Mouse (Mus musculus) MEL (cell line): ENCODE measurements around the gene Hba-x. TPM values are rescaled to one million over a fixed set of nuclear protein-coding genes. Genes with fewer than 3 reads are reported as not detected.

Source experiments
- DNase-seq: peaks from one replicate; pipeline ENCODE4 v3.0.0; 2011; ENCODE audit warnings: low read depth, low spot score
- H3K27ac ChIP-seq: 2 replicates; pipeline ENCODE4 v1.5.1; 2012; ENCODE audit warnings: low read depth, mild to moderate bottlenecking, control low read depth, low read length, moderate library complexity; ENCODE audit not compliant: control insufficient read depth
- H3K27me3 ChIP-seq, 2 experiments: fragments of 150-350 bp in 1 of 2; sonication (generic) in 1 of 2; 2 replicates each; pipeline ENCODE4 v1.6.1; 2012; ENCODE audit warnings: low read length in 2 of 2, mild to moderate bottlenecking in 2 of 2, improper control_type of control experiment in 1 of 2, moderate library complexity in 1 of 2; ENCODE audit not compliant: insufficient read depth in 2 of 2, control insufficient read depth in 1 of 2
- H3K36me3 ChIP-seq, 2 experiments: 2 replicates each; pipeline ENCODE4 v1.6.1; 2012 to 2014; ENCODE audit warnings: low read length in 2 of 2, improper control_type of control experiment in 1 of 2, inconsistent platforms in 1 of 2, mild to moderate bottlenecking in 1 of 2; ENCODE audit not compliant: insufficient read depth in 2 of 2, control insufficient read depth in 1 of 2
- H3K4me1 ChIP-seq, 2 experiments: fragments of 150-350 bp in 1 of 2; sonication (generic) in 1 of 2; 2 replicates each; pipeline ENCODE4 v1.6.1; 2012; ENCODE audit warnings: low read length in 2 of 2, improper control_type of control experiment in 1 of 2, mild to moderate bottlenecking in 1 of 2; ENCODE audit not compliant: insufficient read depth in 2 of 2, control insufficient read depth in 1 of 2
- H3K4me3 ChIP-seq, 2 experiments: fragments of 150-350 bp in 1 of 2; sonication (generic) in 1 of 2; 2 replicates each; pipeline ENCODE4 v1.5.1; 2012; ENCODE audit warnings: low read depth in 2 of 2, low read length in 2 of 2, mild to moderate bottlenecking in 2 of 2, moderate library complexity in 2 of 2, control low read depth in 1 of 2, improper control_type of control experiment in 1 of 2; ENCODE audit not compliant: control insufficient read depth in 1 of 2, insufficient read depth in 1 of 2
- H3K79me2 ChIP-seq: 2 replicates; pipeline ENCODE4 v1.6.1; 2012; ENCODE audit warnings: mild to moderate bottlenecking, low read length, moderate library complexity; ENCODE audit not compliant: control insufficient read depth, poor library complexity, insufficient read depth
- H3K9ac ChIP-seq: 2 replicates; pipeline ENCODE4 v1.6.1; 2012; ENCODE audit warnings: low read depth, mild to moderate bottlenecking, control low read depth, low read length, moderate library complexity; ENCODE audit not compliant: control insufficient read depth, poor library complexity, severe bottlenecking
- H3K9me3 ChIP-seq: fragments of 150-350 bp; sonication (generic); replicated peaks from 2 replicates; pipeline ENCODE4 v1.6.1; 2012; ENCODE audit warnings: mild to moderate bottlenecking, low read length, improper control_type of control experiment, moderate library complexity; ENCODE audit not compliant: insufficient read depth
- BHLHE40 ChIP-seq: IDR thresholded peaks from 2 replicates; pipeline ENCODE4 v1.6.1; 2012; ENCODE audit warnings: low read depth, mild to moderate bottlenecking, inconsistent platforms, low read length, improper control_type of control experiment, borderline replicate concordance
- CHD2 ChIP-seq: IDR thresholded peaks from 2 replicates; pipeline ENCODE4 v1.6.1; 2011; ENCODE audit warnings: low read length, improper control_type of control experiment
- CTCF ChIP-seq, 3 experiments: IDR thresholded peaks in 2 of 3; conservative IDR thresholded peaks in 1 of 3; 2 replicates each; pipeline ENCODE4 v1.5.1; 2011 to 2012; ENCODE audit warnings: low read length in 3 of 3, low read depth in 2 of 3, mild to moderate bottlenecking in 2 of 3, improper control_type of control experiment in 1 of 3, inconsistent platforms in 1 of 3, mixed read lengths in 1 of 3, moderate library complexity in 1 of 3; ENCODE audit not compliant: control insufficient read depth in 1 of 3, insufficient read depth in 1 of 3, poor library complexity in 1 of 3, severe bottlenecking in 1 of 3
- ELF1 ChIP-seq: IDR thresholded peaks from 2 replicates; pipeline ENCODE4 v1.6.1; 2014; ENCODE audit warnings: low read depth, mild to moderate bottlenecking, inconsistent platforms, low read length, improper control_type of control experiment, moderate library complexity
- GABPA ChIP-seq: IDR thresholded peaks from 2 replicates; pipeline ENCODE4 v1.6.1; 2012; ENCODE audit warnings: low read depth, mild to moderate bottlenecking, inconsistent platforms, low read length, improper control_type of control experiment, moderate library complexity
- GATA1 ChIP-seq: IDR thresholded peaks from 2 replicates; pipeline ENCODE4 v1.6.1; 2011; ENCODE audit warnings: low read depth, low read length, improper control_type of control experiment
- JUND ChIP-seq: IDR thresholded peaks from 2 replicates; pipeline ENCODE4 v1.6.1; 2011; ENCODE audit warnings: low read depth, mild to moderate bottlenecking, improper control_type of control experiment, low read length
- MAZ ChIP-seq: IDR thresholded peaks from 2 replicates; pipeline ENCODE4 v1.6.1; 2012; ENCODE audit warnings: low read depth, mild to moderate bottlenecking, inconsistent platforms, low read length, improper control_type of control experiment
- MYB ChIP-seq: IDR thresholded peaks from 2 replicates; pipeline ENCODE4 v1.6.1; 2011; ENCODE audit warnings: mild to moderate bottlenecking, low read depth, low read length, improper control_type of control experiment
- NELFE ChIP-seq: IDR thresholded peaks from 2 replicates; pipeline ENCODE4 v1.6.1; 2011; ENCODE audit warnings: low read depth, low read length, improper control_type of control experiment
- POLR2A ChIP-seq, 2 experiments: IDR thresholded peaks; 2 replicates each; pipeline ENCODE4 v1.6.1; 2011 to 2012; ENCODE audit warnings: low read length in 2 of 2, mild to moderate bottlenecking in 2 of 2, control low read depth in 1 of 2, improper control_type of control experiment in 1 of 2, low read depth in 1 of 2, moderate library complexity in 1 of 2; ENCODE audit not compliant: control insufficient read depth in 1 of 2, insufficient read depth in 1 of 2, poor library complexity in 1 of 2
- POLR2AphosphoS5 ChIP-seq: IDR thresholded peaks from 2 replicates; pipeline ENCODE4 v1.6.1; 2012; ENCODE audit warnings: low read depth, borderline replicate concordance, mild to moderate bottlenecking, inconsistent platforms, low read length, moderate library complexity, mixed read lengths
- RCOR1 ChIP-seq: IDR thresholded peaks from 2 replicates; pipeline ENCODE4 v1.6.1; 2012; ENCODE audit warnings: low read depth, mild to moderate bottlenecking, inconsistent platforms, low read length, improper control_type of control experiment
- SMC3 ChIP-seq: IDR thresholded peaks from 2 replicates; pipeline ENCODE4 v1.6.1; 2011; ENCODE audit warnings: low read depth, low read length, improper control_type of control experiment
- TBP ChIP-seq: IDR thresholded peaks from 2 replicates; pipeline ENCODE4 v1.8.0; 2011; ENCODE audit warnings: low read depth, low read length, improper control_type of control experiment
- UBTF ChIP-seq: IDR thresholded peaks from 2 replicates; pipeline ENCODE4 v1.6.1; 2012; ENCODE audit warnings: low read depth, mild to moderate bottlenecking, inconsistent platforms, low read length, improper control_type of control experiment, moderate library complexity, borderline replicate concordance; ENCODE audit not compliant: insufficient read depth
- ZC3H11A ChIP-seq: IDR thresholded peaks from 2 replicates; pipeline ENCODE4 v1.6.1; 2012; ENCODE audit warnings: low read depth, mild to moderate bottlenecking, inconsistent platforms, low read length, improper control_type of control experiment
- polyA plus RNA-seq, 2 experiments: library from polyadenylated mRNA; stranded (reverse) in 1 of 2; unstranded in 1 of 2; fragments of >175 nt in 1 of 2; fragments of >200 nt in 1 of 2; gene quantifications; 2 replicates each; pipeline versions ENCODE4 v1.2.1 to v1.2.4; 2012; ENCODE audit warnings: low replicate concordance in 2 of 2, low read depth in 1 of 2; ENCODE audit not compliant: insufficient read length in 2 of 2, insufficient read depth in 1 of 2, missing spikeins in 1 of 2
- total RNA-seq: library from RNA; depleted of rRNA; stranded (reverse); fragments of 300-350 nt; gene quantifications from 2 replicates; pipeline ENCODE4 v1.2.3, GENCODE M21; 2012

Hba-x gene
- total and polyA plus RNA-seq, 3 experiments = 0.13 TPM; not detected in 2

GRCm38 (mm10) chr11:32234816-32235485, 41.2 kb upstream of the Hba-x start:
- no peak for DNase-seq
- no peak overlapping the region for H3K27ac ChIP-seq
- no peaks in the 10 kb centered on the region for H3K79me2 ChIP-seq
- no peak overlapping the region for H3K9ac ChIP-seq
- no peaks in the 10 kb centered on the region for H3K27me3 ChIP-seq
- no peak for TF ChIP-seq GABPA
- TF ChIP-seq TBP = no peak
- peaks cover 0 to 9% of the 10 kb centered on the region in 2 experiments; a peak in 3 of 4 replicates for H3K36me3 ChIP-seq
- peaks cover 6 to 14% of the 10 kb centered on the region in 2 experiments for H3K4me1 ChIP-seq
- no peak overlapping the region for H3K4me3 ChIP-seq
- H3K9me3 ChIP-seq = no peaks in the 10 kb centered on the region

GRCm38 (mm10) chr11:32235646-32236045, 40.6 kb upstream of the Hba-x start:
- no peaks in the 10 kb centered on the region for H3K9me3 ChIP-seq
- no peaks in the 10 kb centered on the region for H3K79me2 ChIP-seq
- no peaks in the 10 kb centered on the region for H3K27me3 ChIP-seq
- H3K36me3 ChIP-seq = peaks cover 0 to 9% of the 10 kb centered on the region in 2 experiments; a peak in 3 of 4 replicates
- no peak overlapping the region for H3K27ac ChIP-seq
- peaks cover 6 to 10% of the 10 kb centered on the region in 2 experiments for H3K4me1 ChIP-seq
- no peak overlapping the region for H3K9ac ChIP-seq
- no peak for TF ChIP-seq GATA1
- TF ChIP-seq UBTF = no peak
- no peak for TF ChIP-seq ELF1
- no peak for TF ChIP-seq RCOR1
- TF ChIP-seq CHD2 = no peak
- TF ChIP-seq POLR2A (IDR thresholded peaks at IDR 0.05; ENCODE audit: control insufficient read depth in 1 of 2, insufficient read depth in 1 of 2, low read depth in 1 of 2, low read length in 2 of 2, poor library complexity in 1 of 2) = no peak
- no peak for TF ChIP-seq MAZ
- no peak for TF ChIP-seq NELFE
- no peak for TF ChIP-seq CTCF (IDR thresholded peaks at IDR 0.05 in 2 of 3, conservative IDR thresholded peaks at IDR 0.05 in 1 of 3; ENCODE audit: control insufficient read depth in 1 of 3, insufficient read depth in 1 of 3, low read depth in 2 of 3, low read length in 3 of 3, poor library complexity in 1 of 3, severe bottlenecking in 1 of 3)
- no peak for TF ChIP-seq JUND
- TF ChIP-seq SMC3 = no peak
- TF ChIP-seq BHLHE40 = no peak
- TF ChIP-seq TBP = no peak
- no peak for TF ChIP-seq POLR2AphosphoS5
- no peak for TF ChIP-seq ZC3H11A
- no peak for TF ChIP-seq MYB
- H3K4me3 ChIP-seq = no peak overlapping the region
- no peak for DNase-seq
